20 mouse cellular contexts compared by ENCODE assay signal in the genomic region with DNA sequence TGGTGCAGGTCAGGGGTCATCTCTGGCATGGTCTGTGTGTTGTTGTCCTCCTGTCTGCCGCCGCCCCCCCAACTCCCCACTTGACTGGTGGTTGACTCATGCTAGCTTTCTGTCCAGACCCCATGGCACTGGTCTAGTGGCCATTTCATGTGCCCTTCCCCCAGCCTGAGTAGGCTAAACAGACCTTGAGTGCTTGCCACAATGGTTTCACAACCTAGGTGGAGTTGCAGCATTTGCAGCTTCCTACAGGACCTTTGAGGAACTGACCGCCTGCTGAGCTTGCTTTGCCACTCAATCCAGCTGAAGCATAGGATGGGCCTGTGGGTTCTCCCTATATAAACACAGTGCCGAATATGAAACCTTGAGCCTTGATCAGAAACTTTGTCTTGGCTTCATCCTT. TPM values are rescaled to one million over a fixed set of nuclear protein-coding genes. Genes with fewer than 3 reads are reported as not detected.
DNase-seq lines count a peak whose midpoint lies in the region; ATAC-seq lines count a peak whose summit lies in the region.
"Had no signal": no experiment of that assay in that cellular context is flagged by ENCODE, and none has a peak within 500 bp of the region (broad histone marks: within the 10 kb centered on the region; RNA-seq: fewer than 3 reads in every experiment).

No protein-coding gene starts in this region.

- no peak overlapping the region for H3K4me2 ChIP-seq in forebrain, embryonic 12.5 days
- H3K4me2 ChIP-seq in forebrain, embryonic 13.5 days: no peak overlapping the region
- H3K4me2 ChIP-seq in liver, embryonic 16.5 days (ENCODE audit: low read depth, low read length): no peak overlapping the region
- H3K4me2 ChIP-seq in forebrain, embryonic 15.5 days (replicated peaks): no peak overlapping the region
- H3K4me2 ChIP-seq: kidney, embryonic 15.5 days; limb, embryonic 12.5 days; midbrain, embryonic 15.5 days; neural tube, embryonic 13.5 days had no signal

- H3K4me1 ChIP-seq in forebrain, embryonic 12.5 days: no peaks in the 10 kb centered on the region
- H3K4me1 ChIP-seq in forebrain, embryonic 13.5 days: no peaks in the 10 kb centered on the region
- H3K4me1 ChIP-seq in liver, embryonic 16.5 days (ENCODE audit: control insufficient read depth, low read depth, low read length): no peaks in the 10 kb centered on the region
- no peaks in the 10 kb centered on the region for H3K4me1 ChIP-seq in forebrain, embryonic 15.5 days
- H3K4me1 ChIP-seq: forebrain, embryonic 10.5 days; hindbrain, embryonic 10.5 days; kidney, embryonic 15.5 days; limb, embryonic 12.5 days; midbrain, embryonic 15.5 days had no signal

- peak; percentile 6; the same call in 1 of the 2 replicates for ATAC-seq in forebrain, embryonic 12.5 days (ENCODE audit: low FRiP score)
- ATAC-seq in forebrain, embryonic 13.5 days: no peak
- ATAC-seq in liver, embryonic 16.5 days (ENCODE audit: low read depth): peak; percentile 55; the same call in 1 of the 2 replicates
- ATAC-seq in megakaryocyte progenitor cell, adult 5-6 weeks (replicated peaks; ENCODE audit: poor library complexity): peak; percentile 97
- no peak for ATAC-seq in forebrain, embryonic 15.5 days (replicated peaks)

- peak; percentile 29 for DNase-seq in adipocyte (ENCODE audit: low spot score)
- no peak for DNase-seq in right cerebral cortex, postnatal 25 days
- DNase-seq in right cerebral cortex, adult 18-20 months: no peak
- DNase-seq: B cell, adult 2 months; cerebellum, adult 18-20 months; spleen, adult 18-20 months; thymus, postnatal 4 days had no signal

- no peaks in the 10 kb centered on the region for H3K9me3 ChIP-seq in forebrain, embryonic 12.5 days
- no peaks in the 10 kb centered on the region for H3K9me3 ChIP-seq in forebrain, embryonic 13.5 days (replicated peaks)
- no peaks in the 10 kb centered on the region for H3K9me3 ChIP-seq in liver, embryonic 16.5 days (replicated peaks; ENCODE audit: control insufficient read depth, low read length)
- no peaks in the 10 kb centered on the region for H3K9me3 ChIP-seq in forebrain, embryonic 15.5 days
- H3K9me3 ChIP-seq: forebrain, embryonic 10.5 days; hindbrain, embryonic 10.5 days; kidney, embryonic 15.5 days; limb, embryonic 12.5 days; midbrain, embryonic 15.5 days; neural tube, embryonic 13.5 days had no signal

- no peak overlapping the region for H3K27ac ChIP-seq in forebrain, embryonic 12.5 days
- no peak overlapping the region for H3K27ac ChIP-seq in forebrain, embryonic 13.5 days
- H3K27ac ChIP-seq in liver, embryonic 16.5 days (ENCODE audit: low read length): no peak overlapping the region
- H3K27ac ChIP-seq in forebrain, embryonic 15.5 days (replicated peaks): no peak overlapping the region
- H3K27ac ChIP-seq: forebrain, embryonic 10.5 days; hindbrain, embryonic 10.5 days; kidney, embryonic 15.5 days; left cerebral cortex, adult 2 months; limb, embryonic 12.5 days; macrophage; midbrain, embryonic 15.5 days; neural tube, embryonic 13.5 days had no signal

- peaks cover 27% of the 10 kb centered on the region for H3K36me3 ChIP-seq in forebrain, embryonic 12.5 days (replicated peaks)
- H3K36me3 ChIP-seq in forebrain, embryonic 13.5 days (ENCODE audit: poor library complexity, severe bottlenecking): peaks cover 33% of the 10 kb centered on the region
- H3K36me3 ChIP-seq in liver, embryonic 16.5 days (ENCODE audit: control insufficient read depth, insufficient read depth): no peaks in the 10 kb centered on the region
- 0 out of 2 replicates have a peak, but pooled peaks cover 3% of the 10 kb centered on the region for H3K36me3 ChIP-seq in forebrain, embryonic 15.5 days
- H3K36me3 ChIP-seq: midbrain, embryonic 15.5 days had no signal

- H3K4me3 ChIP-seq in forebrain, embryonic 12.5 days (replicated peaks): no peak overlapping the region
- H3K4me3 ChIP-seq in forebrain, embryonic 13.5 days: no peak overlapping the region
- no peak overlapping the region for H3K4me3 ChIP-seq in liver, embryonic 16.5 days (ENCODE audit: low read depth, low read length)
- no peak overlapping the region for H3K4me3 ChIP-seq in forebrain, embryonic 15.5 days
- H3K4me3 ChIP-seq: forebrain, embryonic 10.5 days; hindbrain, embryonic 10.5 days; kidney, embryonic 15.5 days; left cerebral cortex, adult 2 months; limb, embryonic 12.5 days; midbrain, embryonic 15.5 days; neural tube, embryonic 13.5 days had no signal

- H3K9ac ChIP-seq in forebrain, embryonic 12.5 days: no peak overlapping the region
- H3K9ac ChIP-seq in forebrain, embryonic 13.5 days: no peak overlapping the region
- H3K9ac ChIP-seq in liver, embryonic 16.5 days (ENCODE audit: low read depth, low read length): no peak overlapping the region
- no peak overlapping the region for H3K9ac ChIP-seq in forebrain, embryonic 15.5 days (replicated peaks)
- H3K9ac ChIP-seq: kidney, embryonic 15.5 days; limb, embryonic 12.5 days; midbrain, embryonic 15.5 days; neural tube, embryonic 13.5 days had no signal

- 93% methylated on average over 4 of the region's 4 CpGs for WGBS in forebrain, embryonic 12.5 days
- 98% methylated on average over 4 of the region's 4 CpGs for WGBS in forebrain, embryonic 13.5 days
- 78% methylated on average over 4 of the region's 4 CpGs for WGBS in liver, embryonic 16.5 days (ENCODE audit: insufficient replicate concordance)
- WGBS in forebrain, embryonic 15.5 days: 95% methylated on average over 4 of the region's 4 CpGs

- no peaks in the 10 kb centered on the region for H3K27me3 ChIP-seq in forebrain, embryonic 12.5 days
- H3K27me3 ChIP-seq in forebrain, embryonic 13.5 days: no peaks in the 10 kb centered on the region
- H3K27me3 ChIP-seq in liver, embryonic 16.5 days (ENCODE audit: control insufficient read depth, insufficient read depth, low read depth, low read length): no peaks in the 10 kb centered on the region
- H3K27me3 ChIP-seq in forebrain, embryonic 15.5 days: no peaks in the 10 kb centered on the region
- H3K27me3 ChIP-seq: kidney, embryonic 15.5 days; limb, embryonic 12.5 days; midbrain, embryonic 15.5 days; neural tube, embryonic 13.5 days had no signal

RNA-seq across cellular contexts. Expression of gene Mrps9, which starts 15.0 kb away (rescaled TPM):
- 46.3 and 50.4 TPM in 2 replicates for polyA plus RNA-seq in forebrain, embryonic 12.5 days (2016; fragmentation: Nextera tagmentation; extraction: Ambion mirVana)
- polyA plus RNA-seq in forebrain, embryonic 13.5 days (2015; fragmentation: Nextera tagmentation; extraction: Ambion mirVana): 42.6 and 46.6 TPM in 2 replicates
- polyA plus RNA-seq in liver, embryonic 16.5 days (2015; fragmentation: Nextera tagmentation; extraction: Ambion mirVana): 20.1 and 22.1 TPM in 2 replicates
- 57.3 and 70.6 TPM in 2 replicates for total RNA-seq in megakaryocyte progenitor cell, adult 5-6 weeks (2015)
- total RNA-seq in megakaryocyte progenitor cell, adult 5-6 weeks (2017): 70.0 and 94.3 TPM in 2 replicates
- polyA plus RNA-seq in forebrain, embryonic 15.5 days (2015; fragmentation: Nextera tagmentation; extraction: Ambion mirVana): 36.0 and 38.1 TPM in 2 replicates

Comparison
In these comparisons a context has a peak if more than half of its experiments do, and no peak if none do; other contexts are left out.
1. ATAC-seq: peak in forebrain, embryonic 12.5 days (single experiment), liver, embryonic 16.5 days (single experiment) and megakaryocyte progenitor cell, adult 5-6 weeks (single experiment); none in forebrain, embryonic 13.5 days (single experiment) and forebrain, embryonic 15.5 days (single experiment).